Mouse (Mus musculus): ENCODE measurements around the gene Gpr155.

Gpr155 gene

DNA sequence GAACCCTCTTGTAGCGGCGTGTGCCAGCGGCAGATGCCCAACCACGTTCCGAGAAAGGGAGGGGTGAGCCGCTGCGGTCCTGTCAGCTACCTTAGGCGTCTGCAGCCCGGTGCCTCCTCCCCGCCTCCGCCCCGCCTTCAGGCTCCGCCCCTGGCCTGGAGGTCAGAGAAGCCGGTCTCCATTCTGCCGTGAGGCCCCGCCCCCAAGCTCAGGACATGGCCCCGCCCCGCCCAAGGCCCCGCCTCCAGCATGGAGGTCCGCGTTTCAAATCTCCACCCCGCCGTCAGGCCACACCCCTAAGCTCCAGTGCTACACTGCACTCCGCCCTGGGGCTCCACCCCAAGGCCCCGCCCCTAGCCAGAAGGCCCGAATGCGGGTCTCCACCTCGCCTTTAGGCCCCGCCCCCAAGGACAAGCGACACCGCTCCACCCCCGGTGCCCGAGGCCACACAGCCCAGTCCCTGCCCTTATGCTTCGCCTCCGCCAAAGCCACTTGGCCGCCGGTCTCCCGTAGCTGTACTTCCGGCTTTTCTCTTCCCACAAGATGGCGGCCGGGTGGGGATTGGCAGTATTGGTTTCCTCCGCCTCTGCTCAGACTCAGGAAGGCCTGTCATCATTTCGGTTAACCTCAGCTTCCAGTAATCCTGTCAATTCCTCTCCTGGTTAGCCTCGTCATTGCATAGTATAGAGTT lies at the start of gene Gpr155:
Gpr155 (minus strand) TSS at position 217 of the 691 bp plus-strand sequence.
- peak; percentile 99 for DNase-seq (ENCODE audit: low read depth, low spot score)

DNA sequence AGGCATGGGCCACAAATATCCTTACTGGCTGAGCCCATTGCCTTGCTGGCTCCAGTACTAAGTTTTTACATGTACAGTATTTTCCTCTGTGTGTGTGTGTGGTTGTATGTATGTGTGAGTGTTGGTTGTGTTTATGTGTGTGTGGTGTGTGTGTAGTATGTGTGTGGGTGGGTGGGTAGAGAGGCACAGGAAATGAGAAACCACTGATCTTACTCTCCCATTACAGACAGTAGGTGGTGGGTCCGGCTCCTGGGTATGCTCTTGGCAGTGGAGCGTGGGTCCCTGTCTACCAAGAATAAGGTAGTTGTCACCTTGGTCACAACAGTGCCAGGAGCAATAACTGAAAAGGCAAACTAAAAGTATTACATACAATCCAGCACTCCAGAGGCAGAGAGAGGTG lies 49.5 kb upstream of the Gpr155 start:
- DNase-seq (ENCODE audit: low read depth, low spot score), result no peak

DNA sequence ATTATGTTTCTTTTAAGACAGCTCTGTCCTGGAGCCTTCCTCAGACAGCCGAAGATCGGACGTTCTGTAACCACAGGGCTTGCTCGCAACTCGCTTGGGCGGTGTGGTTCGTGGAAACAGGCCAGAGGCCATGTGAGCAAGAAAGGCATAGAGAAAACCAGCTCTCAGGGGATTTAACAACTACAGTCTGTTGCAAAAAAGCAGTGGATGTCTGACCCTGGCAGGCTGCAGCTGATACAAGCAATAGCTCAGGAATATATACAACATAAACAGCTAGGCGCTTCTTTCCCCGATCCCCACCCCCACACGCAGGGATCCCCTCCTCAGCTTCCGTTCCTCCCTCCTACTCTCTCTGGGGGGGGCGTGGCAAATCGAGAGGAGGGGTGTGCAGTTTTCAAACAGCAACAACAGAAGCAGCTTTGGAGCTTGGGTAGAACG lies 45.6 kb upstream of the Gpr155 start:
- peak; percentile 72 for DNase-seq (ENCODE audit: low read depth, low spot score)

DNA sequence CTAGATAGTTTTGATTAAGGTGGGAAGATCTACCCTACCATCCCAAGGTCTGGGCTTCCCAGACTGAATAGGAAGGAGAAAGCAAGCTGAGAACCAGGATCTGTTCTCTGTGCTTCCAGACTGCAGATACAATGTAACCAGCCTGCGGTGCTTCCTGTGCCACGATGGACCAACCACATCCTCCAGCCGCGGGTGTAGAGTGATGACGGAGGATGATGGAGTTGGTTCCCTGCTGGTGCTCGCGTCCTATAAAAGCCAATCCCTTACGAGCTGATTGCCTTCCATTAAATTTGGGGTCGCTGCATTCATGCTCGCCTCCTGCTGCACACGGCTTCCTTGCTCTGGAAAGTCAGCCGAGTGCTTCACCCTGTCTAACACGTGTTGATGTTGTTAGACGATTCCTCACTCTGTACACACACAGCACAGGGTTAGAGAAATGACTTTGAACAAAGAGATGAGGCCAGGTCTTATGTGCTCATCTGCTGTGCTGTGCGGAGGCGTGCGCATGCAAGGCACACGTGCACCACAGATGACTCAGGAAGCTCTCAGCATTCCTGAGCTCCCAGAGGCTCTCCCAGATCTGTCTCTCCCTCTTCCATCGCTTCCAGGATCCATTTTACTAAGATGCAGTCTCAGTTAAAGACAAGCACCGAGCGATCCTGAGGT lies 42.6 kb upstream of the Gpr155 start:
- peak; percentile 59 for DNase-seq (ENCODE audit: low read depth, low spot score)

DNA sequence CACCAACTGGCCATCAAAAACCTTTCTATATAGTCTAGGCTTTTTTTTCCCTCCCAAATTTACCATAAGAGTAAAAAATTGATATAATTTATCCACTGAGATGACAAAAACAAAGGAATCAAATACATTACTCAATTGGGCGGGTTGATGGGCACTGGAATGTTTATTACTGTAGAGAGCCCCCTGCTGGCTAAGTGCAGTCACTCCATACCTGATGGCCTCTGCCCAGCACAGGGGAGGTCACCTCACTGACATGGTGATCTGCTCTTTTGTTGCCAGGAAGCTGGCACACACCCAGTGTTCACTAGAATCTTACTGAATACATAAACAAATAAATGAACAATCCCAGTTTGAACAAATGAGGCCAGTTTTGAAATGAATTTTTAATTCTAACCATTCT lies 40.9 kb upstream of the Gpr155 start:
- DNase-seq (ENCODE audit: low read depth, low spot score), result peak; percentile 48

DNA sequence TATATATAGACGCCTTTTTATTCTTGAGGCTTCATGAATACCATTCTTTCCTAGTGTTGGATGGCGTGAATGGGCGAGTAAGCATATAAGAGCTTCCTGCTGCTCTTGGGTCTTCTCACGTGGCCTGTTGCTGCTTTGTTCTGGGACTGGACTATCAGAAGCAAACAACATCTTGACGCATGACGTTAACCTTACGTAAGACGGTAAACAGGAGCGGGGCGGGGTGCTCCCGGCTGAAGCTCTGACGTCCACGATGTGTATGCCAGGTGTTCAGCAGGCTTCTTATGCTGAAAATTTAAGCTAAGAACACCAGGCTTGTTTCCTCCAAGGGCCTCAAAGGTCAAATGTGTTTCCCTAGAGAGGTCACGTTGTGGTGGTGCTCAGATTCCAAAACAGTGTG lies 39.5 kb upstream of the Gpr155 start:
- no peak for DNase-seq (ENCODE audit: low read depth, low spot score)

DNA sequence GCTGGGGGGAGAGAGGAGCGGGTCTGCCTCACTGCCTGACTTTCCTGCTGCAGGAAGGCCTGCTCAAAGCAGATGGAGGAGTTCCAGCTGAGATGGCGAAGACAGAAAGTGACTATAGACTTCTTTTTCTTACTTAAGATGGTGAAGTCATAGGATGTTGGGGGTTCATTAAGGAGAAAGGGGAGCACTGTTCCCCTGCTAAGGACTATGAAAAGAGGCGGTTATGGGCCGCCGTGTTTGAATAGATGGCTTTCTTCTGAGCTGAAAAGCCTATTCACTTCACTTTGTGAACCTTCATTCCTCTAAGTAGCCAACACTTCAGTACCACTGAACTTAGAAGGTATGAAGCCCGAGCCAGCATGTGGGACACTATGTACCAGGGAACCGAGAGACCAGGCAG lies 33.4 kb upstream of the Gpr155 start:
- no peak for DNase-seq (ENCODE audit: low read depth, low spot score)

DNA sequence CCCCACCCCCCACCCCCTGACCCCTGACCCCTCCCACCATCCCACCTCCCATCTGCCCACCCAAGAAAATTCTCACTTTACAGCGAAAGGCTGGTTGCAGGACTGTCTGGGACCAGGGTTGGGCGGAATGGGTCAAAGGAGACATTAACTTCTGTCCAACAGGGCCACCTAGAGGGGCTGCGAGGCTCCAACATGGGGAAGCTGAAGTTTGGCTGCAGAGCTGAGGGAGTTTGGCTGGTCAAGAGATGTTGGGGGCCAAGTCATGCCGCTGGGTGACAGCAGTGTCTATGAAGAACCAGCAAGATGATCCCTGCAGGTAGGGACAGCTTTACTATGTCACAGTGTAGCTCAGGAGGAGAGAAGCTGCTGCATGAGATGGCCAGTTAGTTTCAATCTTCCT lies 32.9 kb upstream of the Gpr155 start:
- peak; percentile 44 for DNase-seq (ENCODE audit: low read depth, low spot score)

DNA sequence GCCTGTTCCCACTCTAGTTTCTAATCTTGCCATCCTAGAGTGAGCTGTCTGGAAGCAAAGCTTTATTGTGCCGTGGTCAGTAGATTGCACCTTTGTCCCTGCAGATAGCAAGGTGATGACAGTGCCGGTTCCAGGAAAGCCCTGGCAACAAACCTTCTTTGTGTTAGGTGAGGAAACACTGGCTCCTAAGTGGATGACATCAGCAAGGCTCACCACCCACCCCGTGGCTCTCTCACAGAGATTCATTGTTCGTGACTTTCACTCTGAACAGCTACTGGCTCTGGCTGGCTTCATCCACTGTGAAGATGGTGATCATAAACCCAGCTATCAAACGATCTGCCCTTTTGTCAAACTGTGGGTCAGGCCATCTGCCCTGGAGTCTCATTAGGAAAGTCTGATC lies 29.5 kb upstream of the Gpr155 start:
- no peak for DNase-seq (ENCODE audit: low read depth, low spot score)

DNA sequence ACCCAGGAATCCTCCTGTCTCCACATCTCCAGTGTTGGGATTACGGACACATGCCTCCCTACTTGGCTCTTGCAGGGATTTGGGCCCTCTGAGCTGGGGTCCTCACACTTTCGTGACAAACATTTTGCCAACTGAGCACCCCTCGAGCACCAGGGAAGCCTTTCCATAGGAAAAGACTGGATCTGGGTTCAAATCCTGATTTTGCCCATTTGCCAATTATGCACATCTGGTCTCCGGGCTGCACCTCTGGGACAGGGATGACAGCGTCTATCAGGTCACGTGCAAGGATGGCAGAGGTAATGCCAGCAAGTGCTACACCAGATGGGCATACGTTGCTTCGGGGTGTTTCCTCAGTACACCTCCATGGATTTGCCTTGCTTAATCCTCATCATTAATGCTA lies 23.7 kb upstream of the Gpr155 start:
- DNase-seq (ENCODE audit: low read depth, low spot score), result no peak

DNA sequence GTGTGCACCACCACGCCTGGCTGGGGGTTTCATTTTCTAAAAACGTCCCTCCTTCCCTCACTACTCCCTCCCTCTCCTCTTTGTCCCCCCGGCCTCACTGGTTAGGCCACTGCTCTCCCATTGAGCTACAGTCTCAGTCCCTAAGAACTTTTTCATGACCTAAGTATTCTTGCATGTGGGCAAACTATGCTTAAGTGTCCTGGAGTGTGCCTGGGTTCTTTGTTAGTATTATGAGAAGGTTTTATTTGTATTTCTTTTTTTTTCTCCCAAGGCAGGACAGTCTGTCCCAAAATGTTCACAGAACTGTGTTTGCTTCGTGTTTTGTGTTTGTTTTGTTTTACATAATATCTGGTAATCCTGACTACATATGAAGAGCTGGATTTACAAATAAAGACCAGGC lies 21.3 kb upstream of the Gpr155 start:
- DNase-seq (ENCODE audit: low read depth, low spot score), result no peak

DNA sequence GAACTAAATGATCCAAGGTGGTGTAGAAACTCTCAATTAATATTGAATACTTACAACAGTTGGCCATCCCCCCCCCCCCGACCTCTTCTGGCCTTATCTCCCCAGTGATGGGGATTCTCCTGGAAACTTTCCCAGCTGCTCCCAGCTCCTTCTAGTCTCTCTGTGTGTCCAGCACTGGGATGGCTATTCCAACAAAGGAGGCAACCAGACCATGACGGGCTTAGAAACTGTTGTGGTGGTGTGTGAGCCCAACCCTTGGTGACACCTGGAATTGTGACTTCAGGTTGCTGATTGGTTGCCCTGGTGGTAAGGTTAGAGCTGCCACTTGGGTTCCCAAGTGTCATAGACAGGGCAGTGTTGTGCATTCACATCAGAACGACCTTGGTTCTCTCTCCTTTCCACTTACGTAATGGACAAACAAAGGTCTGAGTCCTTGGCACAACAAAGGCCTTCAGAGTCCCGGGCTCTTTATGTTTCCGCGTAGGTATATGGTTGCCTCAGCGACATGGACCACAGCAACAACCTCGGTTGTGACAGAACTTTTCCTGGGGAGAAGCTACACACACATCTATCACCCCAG lies 20.1 kb upstream of the Gpr155 start:
- DNase-seq (ENCODE audit: low read depth, low spot score), result no peak

DNA sequence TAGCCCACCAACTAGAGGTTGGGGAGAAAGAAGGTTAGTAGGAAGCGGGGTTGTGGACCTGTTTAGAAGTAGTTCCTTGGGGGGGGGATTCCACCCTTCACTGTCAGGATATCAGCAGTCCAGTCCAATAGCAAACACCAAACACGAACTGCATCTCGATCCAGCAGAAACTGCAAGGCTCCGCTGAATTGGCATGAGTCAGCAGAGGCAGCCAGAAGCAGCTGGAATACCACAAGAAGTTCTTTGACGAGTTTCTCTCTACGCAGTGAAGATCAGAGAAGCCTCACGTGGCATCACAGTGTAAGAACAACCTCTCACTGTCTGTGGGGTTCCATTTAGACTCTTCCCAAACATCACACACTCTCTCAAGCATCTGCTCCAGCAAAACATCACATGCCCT lies 18.6 kb upstream of the Gpr155 start:
- no peak for DNase-seq (ENCODE audit: low read depth, low spot score)

DNA sequence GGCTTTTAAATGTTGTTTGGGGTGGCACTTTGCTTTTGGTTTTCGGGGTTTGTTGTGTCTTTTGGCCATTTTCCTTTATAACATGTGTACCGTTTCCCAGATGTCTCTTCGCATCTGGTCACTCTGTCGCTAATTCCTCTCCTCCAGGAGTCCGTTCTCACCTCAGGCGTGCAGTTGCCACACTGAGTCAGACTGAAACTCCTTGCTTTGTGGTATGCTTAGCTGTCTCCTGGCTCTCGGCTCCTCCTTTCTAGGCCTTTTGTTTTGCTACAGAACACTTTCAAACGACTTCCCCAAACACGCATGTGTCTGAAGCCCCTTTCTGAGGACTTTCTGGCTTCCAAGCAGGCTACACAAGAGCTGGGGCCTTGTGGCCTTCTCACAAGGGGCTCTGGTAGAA lies 18.1 kb upstream of the Gpr155 start:
- DNase-seq (ENCODE audit: low read depth, low spot score), result no peak

DNA sequence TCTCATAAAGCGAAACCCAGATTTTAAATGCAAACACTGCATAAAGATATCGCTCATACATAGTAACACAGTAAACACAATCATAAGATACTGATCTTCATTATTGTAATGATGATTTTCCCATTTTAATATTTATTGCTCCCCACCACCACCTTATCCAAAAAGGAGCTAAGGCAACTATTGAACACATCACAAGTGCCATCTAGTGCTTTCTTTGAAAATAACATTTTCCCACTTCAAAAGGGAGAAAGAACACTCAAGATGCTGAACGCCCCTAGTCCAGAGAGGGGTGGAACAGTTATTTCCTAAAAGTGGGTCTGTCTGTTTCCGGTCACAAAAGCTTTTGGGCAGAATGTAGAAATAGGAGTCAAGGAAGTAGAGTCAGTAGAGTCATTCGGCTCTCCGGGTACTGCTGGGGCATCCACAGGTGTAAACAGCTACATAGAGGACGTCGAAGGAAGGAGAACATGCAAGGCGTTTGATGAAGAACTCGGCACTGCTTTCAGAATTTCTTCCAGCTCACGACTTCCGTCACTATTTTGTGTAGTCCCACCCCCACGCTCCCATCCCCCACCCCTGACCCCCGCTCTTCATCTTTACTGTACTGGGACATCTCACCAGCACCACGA lies 17.1 kb upstream of the Gpr155 start:
- DNase-seq (ENCODE audit: low read depth, low spot score), result no peak

DNA sequence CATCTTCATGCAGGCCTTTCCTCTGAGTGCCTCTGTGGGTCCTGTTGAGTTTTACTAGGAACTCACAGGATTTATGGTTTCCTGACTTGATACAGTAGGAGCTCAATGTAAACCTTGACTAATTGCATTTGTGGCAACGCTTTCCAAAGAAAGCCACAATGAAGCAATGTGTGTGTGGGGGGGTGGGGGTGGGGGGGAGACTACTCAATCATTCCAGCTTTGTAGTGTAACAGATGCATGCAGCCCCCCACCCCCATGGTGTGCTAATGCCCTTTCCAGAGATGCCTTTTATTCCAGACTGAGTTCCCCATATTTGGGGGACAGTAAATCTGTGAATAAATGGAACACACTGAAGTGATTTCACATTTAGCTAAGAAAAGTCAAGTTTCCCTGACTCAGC lies 15.3 kb upstream of the Gpr155 start:
- DNase-seq (ENCODE audit: low read depth, low spot score), result no peak

DNA sequence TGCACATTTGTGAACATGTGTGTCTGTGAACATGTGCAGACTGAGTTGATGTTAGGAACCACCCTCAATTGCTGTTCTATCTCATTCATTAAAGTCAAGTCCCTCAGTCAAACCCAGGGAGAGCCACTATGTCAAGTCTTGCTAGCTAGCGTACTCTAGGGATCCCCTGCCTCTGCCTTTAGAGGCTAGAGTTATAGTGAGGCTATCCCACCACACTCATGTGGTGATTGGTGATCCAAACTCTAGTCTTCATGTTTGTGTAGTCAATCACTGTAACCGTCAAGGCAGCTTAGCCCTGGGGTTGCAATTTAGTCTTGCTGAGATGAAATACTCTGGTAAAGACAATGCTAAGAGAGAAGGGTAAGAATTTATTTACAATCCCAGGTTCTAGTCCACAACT lies 11.1 kb upstream of the Gpr155 start:
- DNase-seq (ENCODE audit: low read depth, low spot score), result no peak

DNA sequence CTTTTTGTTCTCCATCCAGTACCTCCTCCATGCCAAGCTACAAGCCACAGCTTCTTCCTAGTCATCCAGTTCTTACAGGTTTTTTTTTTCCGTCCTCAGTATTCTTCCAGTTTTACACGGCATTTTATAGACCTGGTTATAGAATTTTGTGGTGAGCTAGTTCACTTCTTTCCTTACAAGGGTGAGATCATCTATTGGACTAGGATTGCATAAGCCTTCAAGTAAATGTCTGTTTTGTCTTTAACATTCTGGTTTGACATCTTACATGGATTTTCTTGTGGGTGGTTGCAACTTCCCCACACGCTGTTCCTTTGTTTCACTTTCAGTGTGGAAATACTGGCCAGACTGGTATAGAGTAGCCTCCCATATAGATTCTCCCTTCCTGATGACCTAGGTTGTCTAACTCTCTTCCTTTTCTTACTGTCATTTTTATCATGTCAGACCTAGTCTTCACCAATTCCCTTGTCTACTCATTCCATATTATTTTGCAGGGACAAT lies 10.5 kb upstream of the Gpr155 start:
- DNase-seq (ENCODE audit: low read depth, low spot score), result no peak

DNA sequence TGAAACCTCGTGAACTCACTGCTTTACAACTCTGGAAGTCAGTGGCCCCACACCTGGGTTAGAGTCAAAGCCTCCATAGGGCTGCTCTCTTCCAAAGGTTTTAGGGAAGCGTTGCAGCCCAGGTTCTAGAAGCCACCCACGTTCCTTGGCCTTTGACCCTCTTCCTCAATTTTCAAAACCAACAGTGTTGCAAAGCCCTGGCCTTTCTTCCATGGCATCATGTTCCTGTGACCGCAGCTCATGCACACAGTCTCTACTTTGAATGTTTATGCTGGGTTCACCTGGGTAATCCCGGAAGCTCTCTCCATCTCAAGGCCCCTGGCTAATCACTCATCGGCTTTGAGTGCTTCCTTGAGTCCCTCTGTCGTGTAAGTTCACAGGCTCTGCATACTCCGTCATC lies 9.1 kb upstream of the Gpr155 start:
- no peak for DNase-seq (ENCODE audit: low read depth, low spot score)

DNA sequence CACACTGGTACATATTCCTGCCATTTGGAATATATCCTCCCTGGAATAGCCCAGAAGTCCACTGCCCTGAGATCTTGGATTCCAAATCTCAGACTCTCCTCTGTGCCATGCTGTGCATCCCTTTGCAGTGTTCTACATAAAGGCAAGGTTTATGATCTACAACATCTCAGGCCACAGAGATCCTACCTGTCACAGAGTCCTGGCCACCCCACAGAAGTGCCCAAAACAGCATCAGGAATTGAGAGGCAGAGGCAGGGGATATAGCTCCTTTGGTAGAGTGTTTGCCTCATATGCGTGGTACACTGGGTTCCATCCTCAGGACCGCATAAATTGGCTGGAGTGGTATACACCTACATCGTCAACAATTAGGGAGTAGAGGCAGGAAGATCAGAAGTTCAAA lies 8.1 kb upstream of the Gpr155 start:
- DNase-seq (ENCODE audit: low read depth, low spot score), result no peak

DNA sequence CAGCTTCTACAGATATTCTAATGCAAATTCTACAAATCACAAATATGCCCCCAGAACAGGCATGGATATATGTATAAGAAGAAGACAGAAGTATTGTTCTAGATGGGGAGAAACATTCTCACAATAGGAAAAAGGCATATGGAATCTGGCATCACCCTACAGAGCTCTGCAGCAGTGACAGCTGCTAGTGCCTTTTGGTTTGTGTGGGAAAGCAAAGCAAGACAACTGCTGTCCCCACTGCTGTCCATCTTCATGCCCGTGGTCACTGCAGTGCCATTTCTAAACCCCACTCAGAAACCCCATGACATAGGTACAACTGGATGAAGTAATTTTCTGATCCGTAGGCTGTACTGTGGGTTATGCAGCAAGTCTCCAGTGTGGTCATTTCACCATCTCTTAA lies 6.4 kb upstream of the Gpr155 start:
- no peak for DNase-seq (ENCODE audit: low read depth, low spot score)

DNA sequence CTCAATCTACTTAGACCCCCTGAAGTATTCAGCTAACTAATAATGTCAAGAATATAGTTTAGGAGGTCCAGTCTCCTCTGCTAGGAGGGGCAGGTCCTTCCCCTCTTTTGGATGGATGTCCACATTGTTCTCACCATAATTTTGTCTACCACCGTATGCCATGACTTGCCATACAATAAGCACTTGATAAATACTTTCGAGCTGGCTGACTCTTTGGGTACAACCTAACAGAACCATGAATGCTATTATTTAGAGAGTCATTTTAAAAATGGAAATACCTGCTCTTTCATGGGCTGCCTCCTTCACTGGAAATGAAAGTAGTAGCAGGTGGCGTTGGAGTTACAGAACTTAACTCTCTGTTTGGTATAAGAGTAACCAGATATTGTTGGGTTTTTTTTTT lies 3.6 kb upstream of the Gpr155 start:
- DNase-seq (ENCODE audit: low read depth, low spot score), result no peak

DNA sequence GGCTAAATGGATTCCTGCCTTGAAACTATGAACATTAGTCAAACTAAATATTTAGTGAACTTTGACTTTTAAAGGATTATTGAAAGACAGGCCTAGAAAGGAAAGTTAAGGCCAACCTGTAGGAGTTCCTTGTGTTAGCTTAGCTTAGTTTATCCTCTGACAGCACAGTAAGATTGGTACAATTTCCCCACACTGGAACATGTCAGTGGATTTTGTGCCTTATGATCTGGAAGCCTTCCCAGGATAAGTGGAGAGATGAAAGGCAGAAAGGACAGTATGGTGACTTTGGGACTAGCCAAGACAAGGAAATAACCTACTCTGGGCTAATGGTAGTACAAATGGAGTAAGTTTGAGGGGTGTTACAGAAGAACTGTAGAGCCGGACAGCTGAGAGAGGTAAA lies 1.4 kb upstream of the Gpr155 start:
- DNase-seq (ENCODE audit: low read depth, low spot score), result no peak

All from ZHBTc4 (cell line).